Mouse (Mus musculus): ENCODE results near the gene Vps13d. TPM values are rescaled to one million over a fixed set of nuclear protein-coding genes. Genes with fewer than 3 reads are reported as not detected.

The Vps13d gene
- polyA plus RNA-seq, 1 experiment = 15.6 TPM

GRCm38 (mm10) chr4:144930366-144930765, 264.4 kb downstream of the Vps13d start:
- Histone ChIP-seq H3K4me1 (ENCODE audit: control insufficient read depth, insufficient read depth, low read length) (no peaks in the 10 kb centered on the region), H3K27ac (ENCODE audit: insufficient read depth, low read length) (no peak overlapping the region), H3K9ac (ENCODE audit: low read depth, poor library complexity, severe bottlenecking) (no peak overlapping the region), H3K36me3 (ENCODE audit: control insufficient read depth, insufficient read depth, low read length, poor library complexity, severe bottlenecking) (no peaks in the 10 kb centered on the region), H3K27me3 (ENCODE audit: control insufficient read depth, insufficient read depth, low read length, poor library complexity, severe bottlenecking) (no peaks in the 10 kb centered on the region), H3K9me3 (replicated peaks; ENCODE audit: control insufficient read depth, insufficient read depth, low read length, poor library complexity, severe bottlenecking) (peaks cover 7% of the 10 kb centered on the region), H3K4me3 (ENCODE audit: low read depth, low read length) (no peak overlapping the region)
- no peak for TF ChIP-seq POLR2A (IDR thresholded peaks at IDR 0.05; ENCODE audit: insufficient read depth, low read length)
- TF ChIP-seq EP300 (IDR thresholded peaks at IDR 0.05; ENCODE audit: insufficient read depth, low read depth, low read length) = no peak
- TF ChIP-seq CTCF (IDR thresholded peaks at IDR 0.05; ENCODE audit: low read depth, low read length) = no peak

- TF ChIP-seq CTCF (IDR thresholded peaks at IDR 0.05; ENCODE audit: low read depth, low read length) (no peak), POLR2A (IDR thresholded peaks at IDR 0.05; ENCODE audit: insufficient read depth, low read length) (no peak), EP300 (IDR thresholded peaks at IDR 0.05; ENCODE audit: insufficient read depth, low read depth, low read length) (no peak)
- no peaks in the 10 kb centered on the region for H3K36me3 ChIP-seq (ENCODE audit: control insufficient read depth, insufficient read depth, low read length, poor library complexity, severe bottlenecking)
- no peaks in the 10 kb centered on the region for H3K4me1 ChIP-seq (ENCODE audit: control insufficient read depth, insufficient read depth, low read length)
- H3K9ac ChIP-seq (ENCODE audit: low read depth, poor library complexity, severe bottlenecking) = no peak overlapping the region
- peaks cover 7% of the 10 kb centered on the region for H3K9me3 ChIP-seq (replicated peaks; ENCODE audit: control insufficient read depth, insufficient read depth, low read length, poor library complexity, severe bottlenecking)
- no peak overlapping the region for H3K4me3 ChIP-seq (ENCODE audit: low read depth, low read length)
- H3K27me3 ChIP-seq (ENCODE audit: control insufficient read depth, insufficient read depth, low read length, poor library complexity, severe bottlenecking) = no peaks in the 10 kb centered on the region
- H3K27ac ChIP-seq (ENCODE audit: insufficient read depth, low read length) = no peak overlapping the region
Measured at GRCm38 (mm10) chr4:144929811-144930221, 265.0 kb downstream of the Vps13d start.

- TF ChIP-seq POLR2A (IDR thresholded peaks at IDR 0.05; ENCODE audit: insufficient read depth, low read length) = no peak
- no peak for TF ChIP-seq EP300 (IDR thresholded peaks at IDR 0.05; ENCODE audit: insufficient read depth, low read depth, low read length)
- no peak for TF ChIP-seq CTCF (IDR thresholded peaks at IDR 0.05; ENCODE audit: low read depth, low read length)
- Histone ChIP-seq H3K9me3 (replicated peaks; ENCODE audit: control insufficient read depth, insufficient read depth, low read length, poor library complexity, severe bottlenecking) (peaks cover 7% of the 10 kb centered on the region), H3K4me1 (ENCODE audit: control insufficient read depth, insufficient read depth, low read length) (no peaks in the 10 kb centered on the region), H3K27ac (ENCODE audit: insufficient read depth, low read length) (no peak overlapping the region), H3K4me3 (ENCODE audit: low read depth, low read length) (no peak overlapping the region), H3K9ac (ENCODE audit: low read depth, poor library complexity, severe bottlenecking) (no peak overlapping the region), H3K27me3 (ENCODE audit: control insufficient read depth, insufficient read depth, low read length, poor library complexity, severe bottlenecking) (no peaks in the 10 kb centered on the region), H3K36me3 (ENCODE audit: control insufficient read depth, insufficient read depth, low read length, poor library complexity, severe bottlenecking) (no peaks in the 10 kb centered on the region)
Measured at GRCm38 (mm10) chr4:144928693-144929436, 265.9 kb downstream of the Vps13d start.

Other genes starting within 250 kb of the Vps13d start
- 3.9 and 4.7 TPM in 2 replicates for gene Tnfrsf1b, start 51.9 kb upstream of the Vps13d start, polyA plus RNA-seq (2011; ENCODE audit: insufficient read depth, insufficient read length, low read depth, missing spikeins)
- gene Tnfrsf8, start 120.2 kb upstream of the Vps13d start, polyA plus RNA-seq (2011; ENCODE audit: insufficient read depth, insufficient read length, low read depth, missing spikeins) = 0.46 and 0.47 TPM in 2 replicates